Mouse (Mus musculus) frontal cortex, postnatal 36 days (tissue): ENCODE data around the gene Tgfbi.

ENCODE experiments used
- DNase-seq, 2 experiments: peaks; one replicate each; pipeline ENCODE4 v3.0.0; 2022; ENCODE audit warnings: low spot score in 2 of 2

Gene Tgfbi

DNA sequence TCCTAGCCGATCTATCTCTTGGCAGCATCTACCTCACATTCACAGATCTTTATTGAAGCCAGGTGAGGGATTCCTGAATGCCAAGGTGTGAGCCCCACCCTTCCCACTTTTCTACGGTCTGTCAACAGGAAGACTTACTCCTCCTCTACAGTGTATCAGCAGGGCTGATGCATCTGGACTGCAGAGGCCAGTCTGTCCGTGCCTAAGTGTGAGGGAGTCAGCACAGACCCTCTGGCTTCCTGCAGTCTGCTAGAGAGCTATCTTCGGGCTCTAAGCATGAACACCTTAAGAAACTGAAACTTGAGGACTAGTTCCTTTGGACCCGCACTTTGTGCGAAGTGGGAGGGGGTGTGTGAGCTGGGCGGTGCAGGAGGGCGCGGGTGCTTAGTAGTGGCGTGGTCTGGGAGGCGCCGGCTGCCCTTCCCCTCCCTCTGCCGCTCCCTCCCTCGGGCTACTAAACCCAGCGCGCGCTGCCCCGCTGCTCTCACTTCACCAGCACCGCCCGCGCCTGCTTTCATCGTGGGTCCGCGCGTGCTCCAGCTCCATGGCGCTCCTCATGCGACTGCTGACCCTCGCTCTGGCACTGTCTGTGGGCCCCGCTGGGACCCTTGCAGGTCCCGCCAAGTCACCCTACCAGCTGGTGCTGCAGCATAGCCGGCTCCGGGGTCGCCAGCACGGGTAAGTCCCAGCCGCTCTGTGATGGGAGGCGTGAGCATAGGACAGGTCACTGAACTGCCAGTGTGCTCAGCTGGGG lies at the start of gene Tgfbi:
Tgfbi (plus strand) TSS at position 421 of the 754 bp plus-strand sequence.
- DNase-seq, result no peak

DNA sequence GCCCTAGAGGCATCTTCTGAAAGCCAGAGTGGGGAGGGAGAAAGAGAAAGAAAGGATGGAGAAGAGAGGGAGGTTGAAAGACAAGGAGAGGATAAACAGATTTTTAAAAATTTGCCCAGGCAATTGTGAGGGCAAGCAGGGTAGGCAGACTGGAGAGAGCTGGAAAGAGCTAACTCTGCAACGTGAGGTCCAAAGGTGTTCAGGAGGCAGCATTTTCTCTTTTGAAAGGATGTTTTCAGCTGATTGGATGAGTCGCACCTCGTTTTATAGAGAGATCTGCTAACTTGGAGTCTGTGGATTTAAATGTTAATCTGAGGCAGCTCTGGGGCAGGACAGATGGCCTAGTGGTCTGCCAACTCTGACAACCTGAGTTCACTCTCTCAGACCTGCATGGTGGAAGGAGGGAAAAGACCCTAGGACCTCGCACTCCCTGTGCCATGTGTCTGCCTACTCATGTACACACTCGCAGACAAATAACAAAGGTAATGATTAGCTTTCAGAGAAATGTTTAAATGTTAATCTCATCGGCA lies 49.4 kb upstream of the Tgfbi start:
- no peak for DNase-seq

DNA sequence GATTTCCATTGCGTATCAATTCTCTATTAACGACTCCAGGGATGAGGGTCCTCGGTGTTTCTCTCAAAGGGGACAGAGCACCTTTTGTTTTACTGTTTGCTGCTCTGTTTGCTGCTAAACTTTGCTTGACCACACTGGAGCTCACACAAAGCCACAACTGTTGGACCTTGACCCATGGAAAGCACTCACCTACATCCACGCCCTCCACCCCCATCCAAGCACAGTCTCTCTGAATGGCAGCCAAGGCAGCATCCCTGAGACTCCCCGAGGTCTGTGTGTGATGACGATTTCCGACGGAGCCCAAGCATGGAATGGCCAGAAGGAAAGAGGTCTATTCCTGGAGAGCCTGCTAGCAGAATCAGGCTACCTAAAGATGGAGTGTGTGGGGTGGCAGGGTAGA lies 48.2 kb upstream of the Tgfbi start:
- no peak for DNase-seq

- no peak for DNase-seq
Observed at GRCm38 (mm10) chr13:56563075-56563474, 46.2 kb upstream of the Tgfbi start.

DNA sequence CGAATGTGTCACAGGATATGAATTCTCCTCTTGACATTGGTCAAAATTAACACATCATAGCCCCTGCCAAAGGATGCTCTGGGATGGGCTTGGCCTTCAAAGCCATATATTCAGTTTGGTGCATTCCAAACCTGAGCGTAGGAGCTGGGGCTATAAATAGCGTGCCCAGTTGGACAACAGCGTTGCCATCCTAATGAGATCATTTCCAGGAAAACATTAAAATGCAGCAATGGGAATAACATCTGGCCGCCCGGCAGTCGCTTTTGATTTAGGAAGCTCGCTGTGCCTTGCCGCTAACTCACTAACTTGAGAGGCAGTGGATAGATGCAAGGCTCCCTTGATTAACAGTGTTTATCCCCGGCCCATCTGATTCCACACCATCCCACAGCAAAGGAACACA lies 43.0 kb upstream of the Tgfbi start:
- DNase-seq, result no peak

DNA sequence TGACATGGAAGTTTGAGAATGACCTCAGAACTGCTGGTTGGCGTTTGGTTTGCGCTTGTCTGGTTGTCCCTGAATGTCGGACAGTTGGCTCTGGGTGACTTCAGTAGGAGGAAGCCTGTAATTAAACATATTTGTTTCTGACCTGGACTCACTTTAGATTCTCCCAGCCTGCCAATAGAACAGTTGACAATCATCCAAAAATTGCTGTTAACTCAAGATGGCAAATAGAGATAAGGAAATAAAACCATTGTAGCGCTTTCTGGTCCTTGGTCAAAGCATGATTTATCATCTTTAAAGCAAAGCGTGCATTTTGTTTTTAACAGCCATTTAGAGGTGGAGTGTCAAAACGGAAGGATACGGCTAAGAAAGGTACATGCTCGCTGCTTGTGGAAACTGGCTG lies 37.7 kb upstream of the Tgfbi start:
- DNase-seq, result no peak

DNA sequence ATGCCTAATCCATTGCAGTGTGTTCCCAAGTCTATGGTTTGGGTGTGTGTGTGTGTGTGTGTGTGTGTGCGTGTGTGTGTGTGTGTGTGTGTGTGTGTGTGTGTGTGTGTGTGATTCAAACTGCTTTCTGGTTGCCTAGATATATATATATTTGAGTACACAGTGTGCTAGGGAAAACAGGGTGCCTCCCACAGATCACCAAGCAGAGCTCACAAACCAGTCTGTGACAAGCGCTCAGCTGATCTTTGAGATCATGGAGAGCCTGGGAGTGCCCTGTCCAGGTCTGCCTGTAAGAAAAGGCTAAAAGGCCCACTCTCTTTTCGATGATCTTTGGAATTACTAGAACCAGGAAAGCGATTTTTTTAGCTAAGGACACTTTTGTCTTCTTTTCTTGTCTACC lies 34.2 kb upstream of the Tgfbi start:
- DNase-seq, result no peak

DNA sequence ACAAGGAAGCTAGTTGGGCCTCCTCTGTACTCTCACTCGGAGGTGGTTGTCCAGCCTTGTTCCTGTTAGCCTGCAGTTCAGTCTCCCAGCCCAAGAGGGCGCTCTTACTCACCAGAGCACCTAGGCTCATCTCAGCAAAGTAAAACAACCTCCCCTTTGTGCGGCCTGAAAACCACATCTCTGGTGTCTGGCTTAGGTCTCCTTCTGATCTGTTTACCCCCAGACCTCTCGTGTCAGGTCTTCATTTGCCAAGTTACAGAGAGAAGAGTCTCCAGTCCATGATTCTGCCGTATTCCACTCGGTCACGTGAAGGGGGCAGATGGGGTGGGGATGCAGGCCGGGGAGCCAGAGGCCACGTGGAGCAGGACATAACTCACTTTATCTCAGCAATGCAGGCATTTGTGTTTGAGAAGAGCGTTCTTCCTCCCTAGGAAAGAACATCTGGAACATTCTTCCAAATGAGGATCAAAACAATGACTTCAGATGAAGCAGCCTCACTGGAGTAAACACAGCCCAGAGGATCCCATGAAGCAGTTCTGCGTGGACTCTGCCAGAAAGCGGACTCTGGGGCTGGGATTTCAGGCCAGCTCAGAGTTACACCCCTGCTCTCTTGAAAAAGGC lies 33.5 kb upstream of the Tgfbi start:
- DNase-seq, result peak; percentile 50 to 75

GRCm38 (mm10) chr13:56578097-56578496 lies 31.2 kb upstream of the Tgfbi start:
- no peak for DNase-seq

GRCm38 (mm10) chr13:56580450-56580849 lies 28.9 kb upstream of the Tgfbi start:
- no peak for DNase-seq

DNA sequence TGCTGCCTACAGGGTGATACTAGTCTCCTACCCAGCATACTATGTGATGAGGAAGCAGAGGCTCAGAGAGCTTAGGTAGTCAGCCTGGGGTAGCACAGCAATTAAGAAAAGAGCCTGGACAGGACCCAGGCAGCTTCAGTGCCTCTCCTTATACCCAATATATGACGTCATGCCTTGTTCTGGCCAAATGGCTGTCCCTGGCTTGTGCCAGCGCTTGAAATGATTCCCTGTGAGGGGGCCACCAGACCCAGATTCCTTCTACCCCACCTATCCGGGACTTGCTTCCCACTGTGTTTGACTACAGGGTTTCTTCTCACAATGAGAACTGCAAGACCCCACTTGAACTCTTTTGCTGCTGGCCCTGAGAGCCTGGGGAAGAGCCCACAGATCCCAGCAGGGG lies 27.8 kb upstream of the Tgfbi start:
- no peak for DNase-seq

DNA sequence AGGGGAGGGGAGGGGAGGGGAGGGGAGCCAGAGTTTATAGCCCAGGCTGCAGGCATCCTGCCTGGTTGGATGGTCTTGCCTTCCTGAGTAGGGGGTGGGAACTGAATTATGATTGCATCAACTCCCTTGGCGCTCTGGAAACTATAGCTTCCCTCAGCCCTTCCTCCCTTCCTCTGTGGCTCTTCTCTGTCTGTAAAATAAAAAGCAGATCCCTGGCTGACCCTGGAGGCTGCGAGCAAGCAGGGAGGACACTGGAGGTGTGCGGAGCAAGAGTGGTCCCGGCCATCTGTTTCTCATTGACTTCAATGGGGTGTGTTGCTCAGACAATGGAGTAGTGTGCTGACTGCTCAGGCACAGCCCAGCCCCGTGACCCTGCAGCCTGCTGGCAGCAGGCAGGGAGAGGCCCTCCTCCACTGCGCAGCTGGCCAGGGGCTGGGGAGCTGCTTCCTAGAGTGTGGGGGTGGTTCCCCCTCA lies 27.3 kb upstream of the Tgfbi start:
- DNase-seq, result no peak

GRCm38 (mm10) chr13:56582720-56583119 lies 26.6 kb upstream of the Tgfbi start:
- no peak for DNase-seq

GRCm38 (mm10) chr13:56586046-56586445 lies 23.3 kb upstream of the Tgfbi start:
- DNase-seq, result no peak

GRCm38 (mm10) chr13:56588454-56589117 lies 20.7 kb upstream of the Tgfbi start:
- DNase-seq, result no peak

- no peak for DNase-seq
Observed at GRCm38 (mm10) chr13:56590202-56590601, 19.1 kb upstream of the Tgfbi start.

DNA sequence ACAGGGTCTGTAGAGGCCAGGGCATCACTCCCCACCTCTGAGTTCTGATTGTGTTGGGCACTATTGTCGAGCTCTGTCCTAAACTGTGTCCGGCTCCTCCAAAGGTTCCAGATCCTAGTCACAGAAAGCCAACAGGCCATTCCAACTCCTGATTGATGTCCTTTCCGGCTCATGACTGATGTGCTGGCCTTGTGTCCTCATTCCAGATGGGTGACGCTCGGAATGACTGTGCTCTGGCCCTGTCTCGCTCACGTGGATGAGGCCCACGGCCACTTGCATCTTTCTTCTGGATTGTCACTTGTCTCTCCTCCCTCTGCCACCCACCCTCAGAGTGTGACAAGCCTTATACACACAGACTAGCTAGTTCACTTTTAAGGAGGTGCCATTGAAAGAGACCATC lies 18.1 kb upstream of the Tgfbi start:
- no peak for DNase-seq

- DNase-seq, result no peak
Observed at GRCm38 (mm10) chr13:56591939-56592338, 17.4 kb upstream of the Tgfbi start.

DNA sequence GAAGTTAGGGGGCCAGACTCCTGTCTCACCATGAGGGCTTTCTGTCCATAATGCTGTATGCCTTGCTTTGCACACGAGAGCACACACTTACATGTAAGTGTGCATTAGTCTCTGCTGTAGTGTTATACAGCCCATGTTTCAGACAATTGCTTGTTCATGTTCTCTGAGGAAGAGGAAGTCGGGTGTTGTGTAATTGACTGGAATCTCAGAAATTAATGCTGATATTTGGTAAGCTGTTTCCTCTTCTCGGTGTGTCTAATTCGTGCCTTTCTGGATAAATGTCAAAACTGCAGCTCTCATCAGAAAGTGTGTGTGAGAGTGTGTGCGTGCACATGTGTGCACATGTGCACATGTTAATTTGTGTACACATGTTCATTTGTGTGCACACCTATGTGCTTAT lies 16.1 kb upstream of the Tgfbi start:
- no peak for DNase-seq

GRCm38 (mm10) chr13:56593961-56594391 lies 15.3 kb upstream of the Tgfbi start:
- peak; percentile 54 to 67 for DNase-seq

GRCm38 (mm10) chr13:56595246-56595645 lies 14.1 kb upstream of the Tgfbi start:
- no peak for DNase-seq

GRCm38 (mm10) chr13:56597296-56597695 lies 12.0 kb upstream of the Tgfbi start:
- DNase-seq, result no peak
